Mouse (Mus musculus) hindlimb bud, embryonic 11.5 days (tissue): ENCODE measurements around the gene Btbd18.

Experiments used
- DNase-seq: peaks from one replicate; pipeline ENCODE4 v3.0.0-alpha.2; 2012; ENCODE audit warnings: low read depth, low spot score; ENCODE audit errors: extremely low spot score

Btbd18 gene

GRCm38 (mm10) chr2:84658806-84659205 is at the start of gene Btbd18:
Btbd18 (plus strand) TSS chr2:84659079.
- DNase-seq: no peak

- DNase-seq: no peak
Observed at GRCm38 (mm10) chr2:84612764-84613163, 46.1 kb upstream of the Btbd18 start.

- DNase-seq: no peak
Observed at GRCm38 (mm10) chr2:84617637-84618515, 41.0 kb upstream of the Btbd18 start.

GRCm38 (mm10) chr2:84618914-84619313 is 40.0 kb upstream of the Btbd18 start:
- DNase-seq: no peak

- no peak for DNase-seq
Observed at GRCm38 (mm10) chr2:84619646-84620340, 39.1 kb upstream of the Btbd18 start.

GRCm38 (mm10) chr2:84622668-84623067 is 36.2 kb upstream of the Btbd18 start:
- no peak for DNase-seq

- no peak for DNase-seq
Observed at GRCm38 (mm10) chr2:84623428-84624119, 35.3 kb upstream of the Btbd18 start.

- no peak for DNase-seq
Observed at GRCm38 (mm10) chr2:84624201-84624600, 34.7 kb upstream of the Btbd18 start.

GRCm38 (mm10) chr2:84626366-84626975 is 32.4 kb upstream of the Btbd18 start:
- DNase-seq: no peak

- DNase-seq: no peak
Observed at GRCm38 (mm10) chr2:84627036-84627435, 31.8 kb upstream of the Btbd18 start.

GRCm38 (mm10) chr2:84632001-84632400 is 26.9 kb upstream of the Btbd18 start:
- DNase-seq: no peak

- DNase-seq: no peak
Observed at GRCm38 (mm10) chr2:84632999-84633398, 25.9 kb upstream of the Btbd18 start.

GRCm38 (mm10) chr2:84634006-84634405 is 24.9 kb upstream of the Btbd18 start:
- no peak for DNase-seq

GRCm38 (mm10) chr2:84634934-84635482 is 23.9 kb upstream of the Btbd18 start:
- DNase-seq: no peak

- no peak for DNase-seq
Observed at GRCm38 (mm10) chr2:84635611-84636010, 23.3 kb upstream of the Btbd18 start.

GRCm38 (mm10) chr2:84636231-84636741 is 22.6 kb upstream of the Btbd18 start:
- DNase-seq: no peak

- no peak for DNase-seq
Observed at GRCm38 (mm10) chr2:84637452-84638165, 21.3 kb upstream of the Btbd18 start.

GRCm38 (mm10) chr2:84638428-84639220 is 20.3 kb upstream of the Btbd18 start:
- no peak for DNase-seq

GRCm38 (mm10) chr2:84640833-84641232 is 18.0 kb upstream of the Btbd18 start:
- no peak for DNase-seq
